Mouse (Mus musculus): ENCODE measurements around the gene Il22ra2. TPM values are rescaled to one million over a fixed set of nuclear protein-coding genes. Genes with fewer than 3 reads are reported as not detected.

The Il22ra2 gene
- polyA plus RNA-seq, 1 experiment, result 0.65 TPM

DNA sequence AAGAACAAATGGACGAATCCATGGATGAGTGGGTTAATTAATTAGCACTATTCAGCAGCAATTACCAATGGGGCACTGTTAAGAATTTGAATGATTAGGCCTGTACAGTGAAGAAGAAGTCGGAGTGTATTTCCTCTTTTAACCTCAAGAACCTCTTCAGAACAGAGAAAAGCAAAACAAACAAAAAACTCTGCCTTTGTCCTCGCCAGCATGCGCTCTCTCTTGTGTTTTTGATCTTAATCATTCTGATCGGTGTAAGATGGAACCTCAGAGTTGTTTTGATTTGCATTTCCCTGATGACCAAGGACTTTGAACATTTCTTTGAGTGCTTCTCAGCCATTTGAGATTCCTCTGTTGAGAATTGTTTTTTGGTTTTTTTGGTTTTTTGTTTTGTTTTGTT is 2.1 kb upstream of the Il22ra2 start:
- H3K27ac ChIP-seq (ENCODE audit: insufficient read depth, low read length), result no peak overlapping the region

DNA sequence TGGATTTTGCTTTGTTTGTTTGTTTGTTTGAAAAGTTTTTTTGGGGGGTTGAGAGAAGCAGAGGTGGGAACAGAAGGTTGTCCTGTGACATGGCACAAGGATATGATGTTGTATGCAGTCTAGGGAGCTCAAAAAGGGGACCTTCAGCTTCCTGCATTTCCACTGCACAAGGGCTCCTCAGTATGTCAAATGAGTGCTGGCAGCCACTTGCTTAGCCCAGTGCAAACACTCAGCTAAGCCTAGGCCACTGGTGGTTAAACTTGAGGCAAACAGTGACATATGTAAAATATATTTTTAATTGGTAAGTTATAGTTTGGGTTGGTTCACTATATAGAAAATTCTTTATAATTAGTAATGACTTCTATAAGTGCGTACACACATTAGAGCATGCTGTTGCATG is 2.8 kb downstream of the Il22ra2 start:
- no peak overlapping the region for H3K4me3 ChIP-seq (ENCODE audit: extremely low read depth, insufficient read depth, insufficient read length)
- no peak for TF ChIP-seq CTCF (IDR thresholded peaks at IDR 0.05; ENCODE audit: extremely low read depth, insufficient read depth, insufficient read length, insufficient replicate concordance)
- no peak for TF ChIP-seq POLR2A (IDR thresholded peaks at IDR 0.05; ENCODE audit: low read depth, low read length)
- WGBS, result 88% methylated on average over 1 of the region's 1 CpGs

More for the DNA sequence above, 2.1 kb upstream of the Il22ra2 start:
- Histone ChIP-seq H3K4me1 (ENCODE audit: control insufficient read depth, insufficient read depth, insufficient read length) (peaks cover 4% of the 10 kb centered on the region; the same call in 1 of the 2 replicates), H3K36me3 (ENCODE audit: control insufficient read depth, insufficient read depth, low read length) (no peaks in the 10 kb centered on the region), H3K27me3 (ENCODE audit: control insufficient read depth, insufficient read depth, low read length) (no peaks in the 10 kb centered on the region), H3K4me3 (ENCODE audit: extremely low read depth, insufficient read depth, insufficient read length) (no peak overlapping the region)
- DNase-seq (ENCODE audit: low read depth in 1 of 2, low spot score in 2 of 2), result no peak
- WGBS, result 61% methylated on average over 5 of the region's 5 CpGs
- TF ChIP-seq POLR2A (IDR thresholded peaks at IDR 0.05; ENCODE audit: low read depth, low read length) (no peak), CTCF (IDR thresholded peaks at IDR 0.05; ENCODE audit: extremely low read depth, insufficient read depth, insufficient read length, insufficient replicate concordance) (no peak)

DNA sequence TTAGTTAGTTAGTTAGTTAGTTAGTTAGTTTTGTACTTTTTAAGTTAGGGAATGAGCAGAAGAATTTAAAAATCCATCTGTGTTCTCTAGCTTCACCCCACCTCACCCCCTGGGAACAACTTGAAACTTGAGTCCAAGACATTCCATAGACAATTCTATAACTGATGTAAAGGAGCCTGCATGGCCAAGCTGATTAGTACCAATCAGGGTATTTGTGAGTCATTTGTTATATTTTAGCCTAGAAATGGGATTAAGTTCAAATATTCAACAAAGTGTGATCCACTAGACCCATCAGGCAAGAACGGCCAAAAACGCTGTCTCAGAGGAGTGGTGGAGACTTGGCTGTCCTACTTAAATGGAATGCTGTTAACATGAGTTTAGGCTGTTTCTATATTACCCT is 5.5 kb downstream of the Il22ra2 start:
- Histone ChIP-seq H3K27ac (ENCODE audit: insufficient read depth, low read length) (no peak overlapping the region), H3K4me1 (ENCODE audit: control insufficient read depth, insufficient read depth, insufficient read length) (peaks cover 3% of the 10 kb centered on the region; the same call in 1 of the 2 replicates), H3K27me3 (ENCODE audit: control insufficient read depth, insufficient read depth, low read length) (no peaks in the 10 kb centered on the region), H3K4me3 (ENCODE audit: extremely low read depth, insufficient read depth, insufficient read length) (no peak overlapping the region), H3K36me3 (ENCODE audit: control insufficient read depth, insufficient read depth, low read length) (no peaks in the 10 kb centered on the region)
- TF ChIP-seq CTCF (IDR thresholded peaks at IDR 0.05; ENCODE audit: extremely low read depth, insufficient read depth, insufficient read length, insufficient replicate concordance) (no peak), POLR2A (IDR thresholded peaks at IDR 0.05; ENCODE audit: low read depth, low read length) (no peak)
- WGBS, result 92% methylated on average over 2 of the region's 2 CpGs
- DNase-seq (ENCODE audit: low read depth in 1 of 2, low spot score in 2 of 2), result no peak

More for the DNA sequence above, 2.8 kb downstream of the Il22ra2 start:
- Histone ChIP-seq H3K27ac (ENCODE audit: insufficient read depth, low read length) (no peak overlapping the region), H3K27me3 (ENCODE audit: control insufficient read depth, insufficient read depth, low read length) (no peaks in the 10 kb centered on the region), H3K36me3 (ENCODE audit: control insufficient read depth, insufficient read depth, low read length) (no peaks in the 10 kb centered on the region), H3K4me1 (ENCODE audit: control insufficient read depth, insufficient read depth, insufficient read length) (peaks cover 3% of the 10 kb centered on the region; the same call in 1 of the 2 replicates)
- no peak for DNase-seq (ENCODE audit: low read depth in 1 of 2, low spot score in 2 of 2)

DNA sequence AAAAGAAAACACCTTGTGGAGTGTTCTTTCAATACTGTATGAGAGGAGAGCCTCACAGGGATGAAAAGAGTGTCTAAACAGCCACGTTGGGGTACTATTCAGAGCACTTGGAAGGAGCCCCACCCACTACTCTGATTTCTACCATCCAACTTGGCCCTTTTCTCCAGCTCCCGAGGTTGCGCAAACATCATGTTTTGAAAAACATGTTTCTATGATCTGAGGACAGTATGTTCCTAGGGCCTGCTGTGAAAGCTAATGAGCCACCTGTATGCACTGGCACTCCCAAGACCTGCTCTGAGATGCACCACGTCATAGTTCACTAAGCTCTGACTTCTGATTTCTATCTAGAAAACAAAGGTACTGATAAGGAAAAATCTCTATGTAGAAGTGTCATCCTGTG is 6.0 kb downstream of the Il22ra2 start:
- WGBS, result 79% methylated on average over 4 of the region's 4 CpGs
- H3K27me3 ChIP-seq (ENCODE audit: control insufficient read depth, insufficient read depth, low read length), result no peaks in the 10 kb centered on the region
- no peak for DNase-seq (ENCODE audit: low read depth in 1 of 2, low spot score in 2 of 2)
- no peak overlapping the region for H3K4me3 ChIP-seq (ENCODE audit: extremely low read depth, insufficient read depth, insufficient read length)
- no peaks in the 10 kb centered on the region for H3K36me3 ChIP-seq (ENCODE audit: control insufficient read depth, insufficient read depth, low read length)
- peaks cover 3% of the 10 kb centered on the region; the same call in 1 of the 2 replicates for H3K4me1 ChIP-seq (ENCODE audit: control insufficient read depth, insufficient read depth, insufficient read length)
- no peak overlapping the region for H3K27ac ChIP-seq (ENCODE audit: insufficient read depth, low read length)
- no peak for TF ChIP-seq CTCF (IDR thresholded peaks at IDR 0.05; ENCODE audit: extremely low read depth, insufficient read depth, insufficient read length, insufficient replicate concordance)
- TF ChIP-seq POLR2A (IDR thresholded peaks at IDR 0.05; ENCODE audit: low read depth, low read length), result no peak

DNA sequence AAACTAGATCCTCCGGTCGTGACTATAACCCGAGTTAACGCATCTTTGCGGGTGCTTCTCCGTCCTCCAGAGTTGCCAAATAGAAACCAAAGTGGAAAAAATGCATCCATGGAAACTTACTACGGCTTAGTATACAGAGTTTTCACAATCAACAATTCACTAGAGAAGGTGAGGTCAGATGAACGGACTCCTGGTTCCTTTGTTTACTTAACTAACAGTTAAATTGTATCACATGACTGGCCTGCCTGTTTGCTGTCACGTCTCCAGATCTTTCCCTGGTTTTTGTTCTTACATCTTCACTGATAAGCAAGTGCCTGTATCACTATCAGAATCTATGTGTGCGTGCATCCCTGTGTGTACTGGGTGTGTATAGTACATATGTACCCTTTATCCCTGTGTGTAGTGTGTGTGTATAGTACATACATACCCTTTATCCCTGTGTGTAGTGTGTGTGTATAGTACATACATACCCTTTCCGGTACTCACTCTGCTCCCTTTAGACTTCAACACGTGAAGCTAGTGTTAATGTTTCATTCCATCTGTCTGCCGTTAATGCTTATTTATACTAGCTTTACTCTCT is 9.9 kb downstream of the Il22ra2 start:
- TF ChIP-seq CTCF (IDR thresholded peaks at IDR 0.05; ENCODE audit: extremely low read depth, insufficient read depth, insufficient read length, insufficient replicate concordance) (no peak), POLR2A (IDR thresholded peaks at IDR 0.05; ENCODE audit: low read depth, low read length) (no peak)

DNA sequence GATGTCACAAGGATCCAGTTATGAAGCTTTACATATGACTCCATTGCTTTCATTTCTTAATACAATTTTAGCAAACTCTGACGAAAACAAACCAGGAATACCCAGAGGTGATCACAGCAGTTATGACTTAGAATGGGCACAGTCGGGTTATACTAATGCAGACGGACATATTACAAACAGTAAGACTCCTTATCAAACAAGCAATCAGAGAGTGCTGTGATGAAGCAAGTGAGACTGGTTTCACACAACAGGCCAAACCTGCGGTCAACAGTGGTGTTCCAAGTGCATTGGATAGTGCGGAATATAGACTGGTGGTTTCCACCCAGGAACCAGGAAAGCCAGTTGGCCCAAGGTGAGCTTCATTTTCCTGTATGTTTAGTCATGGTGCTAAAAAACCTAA is 17.1 kb downstream of the Il22ra2 start:
- TF ChIP-seq CTCF (IDR thresholded peaks at IDR 0.05; ENCODE audit: extremely low read depth, insufficient read depth, insufficient read length, insufficient replicate concordance) (no peak), POLR2A (IDR thresholded peaks at IDR 0.05; ENCODE audit: low read depth, low read length) (no peak)
- no peaks in the 10 kb centered on the region for H3K4me1 ChIP-seq (ENCODE audit: control insufficient read depth, insufficient read depth, insufficient read length)
- no peaks in the 10 kb centered on the region for H3K27me3 ChIP-seq (ENCODE audit: control insufficient read depth, insufficient read depth, low read length)
- no peaks in the 10 kb centered on the region for H3K36me3 ChIP-seq (ENCODE audit: control insufficient read depth, insufficient read depth, low read length)
- DNase-seq (ENCODE audit: low read depth in 1 of 2, low spot score in 2 of 2), result no peak
- H3K27ac ChIP-seq (ENCODE audit: insufficient read depth, low read length), result no peak overlapping the region
- WGBS, result 94% methylated on average over 5 of the region's 5 CpGs
- no peak overlapping the region for H3K4me3 ChIP-seq (ENCODE audit: extremely low read depth, insufficient read depth, insufficient read length)

More for the DNA sequence above, 9.9 kb downstream of the Il22ra2 start:
- no peak overlapping the region for H3K27ac ChIP-seq (ENCODE audit: insufficient read depth, low read length)
- 88% methylated on average over 13 of the region's 13 CpGs for WGBS
- no peak overlapping the region for H3K4me3 ChIP-seq (ENCODE audit: extremely low read depth, insufficient read depth, insufficient read length)
- H3K4me1 ChIP-seq (ENCODE audit: control insufficient read depth, insufficient read depth, insufficient read length), result peaks cover 3% of the 10 kb centered on the region; the same call in 1 of the 2 replicates
- H3K27me3 ChIP-seq (ENCODE audit: control insufficient read depth, insufficient read depth, low read length), result no peaks in the 10 kb centered on the region
- DNase-seq (ENCODE audit: low read depth in 1 of 2, low spot score in 2 of 2), result no peak
- H3K36me3 ChIP-seq (ENCODE audit: control insufficient read depth, insufficient read depth, low read length), result no peaks in the 10 kb centered on the region

DNA sequence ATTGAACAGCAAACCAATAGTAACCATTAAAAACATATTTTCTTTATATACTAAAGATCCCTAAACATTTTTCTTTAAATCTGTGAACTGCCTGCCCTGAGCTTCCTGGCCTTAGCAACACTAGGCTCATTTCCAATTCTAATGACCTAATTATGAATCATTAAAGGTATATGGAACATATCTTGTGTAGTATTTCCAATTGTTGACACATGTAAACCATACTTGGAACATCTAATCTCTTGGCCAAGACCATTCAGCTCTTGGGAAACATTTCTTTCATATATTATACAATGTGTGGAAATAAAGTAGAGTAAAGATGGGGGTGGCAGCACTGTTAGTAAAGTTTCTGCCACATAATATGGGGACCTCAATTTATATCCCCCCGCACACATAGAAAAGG is 17.8 kb downstream of the Il22ra2 start:
- Histone ChIP-seq H3K27ac (ENCODE audit: insufficient read depth, low read length) (no peak overlapping the region), H3K27me3 (ENCODE audit: control insufficient read depth, insufficient read depth, low read length) (no peaks in the 10 kb centered on the region), H3K4me3 (ENCODE audit: extremely low read depth, insufficient read depth, insufficient read length) (no peak overlapping the region), H3K36me3 (ENCODE audit: control insufficient read depth, insufficient read depth, low read length) (no peaks in the 10 kb centered on the region), H3K4me1 (ENCODE audit: control insufficient read depth, insufficient read depth, insufficient read length) (no peaks in the 10 kb centered on the region)
- no peak for DNase-seq (ENCODE audit: low read depth in 1 of 2, low spot score in 2 of 2)
- no peak for TF ChIP-seq CTCF (IDR thresholded peaks at IDR 0.05; ENCODE audit: extremely low read depth, insufficient read depth, insufficient read length, insufficient replicate concordance)
- no peak for TF ChIP-seq POLR2A (IDR thresholded peaks at IDR 0.05; ENCODE audit: low read depth, low read length)
- 100% methylated on average over 1 of the region's 1 CpGs for WGBS

Measured in spleen, adult 2 months (tissue).